16 mouse cellular contexts compared by ENCODE assay signal in the genomic region with DNA sequence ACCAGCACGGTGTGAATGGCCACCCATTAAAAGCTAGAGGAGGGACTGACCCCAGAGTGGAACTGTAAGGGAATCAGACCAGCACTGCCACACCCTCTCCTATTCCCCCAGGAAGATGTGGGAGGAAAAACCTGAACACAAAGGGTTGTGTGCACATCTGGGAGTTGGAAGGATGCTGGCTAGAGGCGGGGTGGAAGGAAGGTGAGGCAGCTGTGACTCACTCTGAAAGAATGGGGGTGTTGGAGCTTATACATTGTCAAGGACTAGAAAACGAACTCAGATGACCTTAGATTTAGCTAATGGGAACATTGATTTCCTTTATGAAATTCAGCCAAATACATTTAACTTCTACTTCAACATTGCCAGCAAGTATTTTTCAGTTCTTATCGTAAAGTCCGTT.
DNase-seq lines count a peak whose midpoint lies in the region; ATAC-seq and TF ChIP-seq lines count a peak whose summit lies in the region.
"Had no signal": no experiment of that assay in that cellular context is flagged by ENCODE, and none has a peak within 500 bp of the region (broad histone marks: within the 10 kb centered on the region; RNA-seq: fewer than 3 reads in every experiment).

No protein-coding gene starts in this region.

- no peak overlapping the region for H3K27ac ChIP-seq in heart, embryonic 12.5 days (ENCODE audit: poor library complexity, severe bottlenecking)
- H3K27ac ChIP-seq in midbrain, embryonic 16.5 days (ENCODE audit: low read length) = 0 out of 2 replicates have a peak overlapping the region, but pooled peaks have one; percentile 17
- H3K27ac ChIP-seq in midbrain, postnatal 0 days (ENCODE audit: low read depth, low read length) = no peak overlapping the region
- H3K27ac ChIP-seq in heart, postnatal 0 days (ENCODE audit: low read depth) = peak overlapping the region; percentile 67
- H3K27ac ChIP-seq in stomach, postnatal 0 days (replicated peaks) = no peak overlapping the region; the same call in 1 of the 2 replicates
- H3K27ac ChIP-seq: liver, embryonic 14.5 days had no signal

- H3K4me1 ChIP-seq in heart, embryonic 12.5 days (replicated peaks) = no peaks in the 10 kb centered on the region
- H3K4me1 ChIP-seq in midbrain, embryonic 16.5 days (ENCODE audit: control insufficient read depth, insufficient read depth, low read length) = peaks cover 28% of the 10 kb centered on the region
- 0 out of 2 replicates have a peak, but pooled peaks cover 2% of the 10 kb centered on the region for H3K4me1 ChIP-seq in midbrain, postnatal 0 days (ENCODE audit: insufficient read depth, low read length)
- H3K4me1 ChIP-seq in heart, postnatal 0 days (ENCODE audit: control insufficient read depth, insufficient read depth) = peaks cover 5% of the 10 kb centered on the region; the same call in 1 of the 2 replicates
- H3K4me1 ChIP-seq in stomach, postnatal 0 days (replicated peaks; ENCODE audit: control insufficient read depth, insufficient read depth) = 0 out of 2 replicates have a peak, but pooled peaks cover 2% of the 10 kb centered on the region

- 62% methylated on average over 5 of the region's 5 CpGs for WGBS in heart, embryonic 12.5 days
- 75% methylated on average over 5 of the region's 5 CpGs for WGBS in midbrain, embryonic 16.5 days
- 70% methylated on average over 5 of the region's 5 CpGs for WGBS in midbrain, postnatal 0 days
- WGBS in heart, postnatal 0 days = 43% methylated on average over 5 of the region's 5 CpGs
- 34% methylated on average over 5 of the region's 5 CpGs for WGBS in stomach, postnatal 0 days

- H3K4me3 ChIP-seq in heart, embryonic 12.5 days = no peak overlapping the region
- H3K4me3 ChIP-seq in midbrain, embryonic 16.5 days (ENCODE audit: low read depth, low read length) = no peak overlapping the region
- no peak overlapping the region for H3K4me3 ChIP-seq in midbrain, postnatal 0 days (ENCODE audit: low read depth, low read length)
- no peak overlapping the region for H3K4me3 ChIP-seq in heart, postnatal 0 days (ENCODE audit: low read depth, low read length)
- no peak overlapping the region for H3K4me3 ChIP-seq in stomach, postnatal 0 days (ENCODE audit: low read depth, low read length)
- H3K4me3 ChIP-seq: erythroblast, embryonic 14.5 days; hindbrain, embryonic 10.5 days had no signal

- no peak overlapping the region for H3K9ac ChIP-seq in heart, embryonic 12.5 days
- no peak overlapping the region for H3K9ac ChIP-seq in midbrain, embryonic 16.5 days (ENCODE audit: low read depth, low read length)
- no peak overlapping the region for H3K9ac ChIP-seq in midbrain, postnatal 0 days (replicated peaks; ENCODE audit: low read length, poor library complexity, severe bottlenecking)
- H3K9ac ChIP-seq in heart, postnatal 0 days (replicated peaks; ENCODE audit: low read depth, low read length) = no peak overlapping the region
- H3K9ac ChIP-seq in stomach, postnatal 0 days (ENCODE audit: low read length) = no peak overlapping the region
- H3K9ac ChIP-seq: liver, embryonic 14.5 days had no signal

- H3K27me3 ChIP-seq in heart, embryonic 12.5 days (replicated peaks) = no peaks in the 10 kb centered on the region
- H3K27me3 ChIP-seq in midbrain, embryonic 16.5 days (ENCODE audit: control insufficient read depth, insufficient read depth, low read depth, low read length) = no peaks in the 10 kb centered on the region
- H3K27me3 ChIP-seq in midbrain, postnatal 0 days (ENCODE audit: insufficient read depth, low read length) = no peaks in the 10 kb centered on the region
- no peaks in the 10 kb centered on the region for H3K27me3 ChIP-seq in heart, postnatal 0 days (ENCODE audit: control insufficient read depth, insufficient read depth, low read length)
- H3K27me3 ChIP-seq in stomach, postnatal 0 days (ENCODE audit: control insufficient read depth, insufficient read depth, low read length) = no peaks in the 10 kb centered on the region

- H3K36me3 ChIP-seq in heart, embryonic 12.5 days = no peaks in the 10 kb centered on the region
- no peaks in the 10 kb centered on the region for H3K36me3 ChIP-seq in midbrain, embryonic 16.5 days (ENCODE audit: control insufficient read depth, insufficient read depth, low read length)
- no peaks in the 10 kb centered on the region for H3K36me3 ChIP-seq in midbrain, postnatal 0 days (ENCODE audit: insufficient read depth, low read length)
- H3K36me3 ChIP-seq in heart, postnatal 0 days (replicated peaks; ENCODE audit: control insufficient read depth, insufficient read depth, low read length) = no peaks in the 10 kb centered on the region
- H3K36me3 ChIP-seq in stomach, postnatal 0 days (ENCODE audit: control insufficient read depth, insufficient read depth, low read length) = no peaks in the 10 kb centered on the region

- no peak overlapping the region for H3K4me2 ChIP-seq in heart, embryonic 12.5 days
- H3K4me2 ChIP-seq in midbrain, embryonic 16.5 days (ENCODE audit: low read length) = no peak overlapping the region
- H3K4me2 ChIP-seq in midbrain, postnatal 0 days (ENCODE audit: low read depth, low read length, poor library complexity, severe bottlenecking) = no peak overlapping the region
- no peak overlapping the region for H3K4me2 ChIP-seq in heart, postnatal 0 days (ENCODE audit: low read depth, low read length)
- no peak overlapping the region for H3K4me2 ChIP-seq in stomach, postnatal 0 days (replicated peaks; ENCODE audit: low read depth)

- TF ChIP-seq EP300 in heart, postnatal 0 days (IDR thresholded peaks at IDR 0.05; ENCODE audit: low read depth) = peak; percentile 81; the same call in 1 of the 2 replicates
- no peak for TF ChIP-seq EP300 in stomach, postnatal 0 days (optimal IDR thresholded peaks at IDR 0.05)

- TF ChIP-seq CTCF in midbrain, postnatal 0 days (IDR thresholded peaks at IDR 0.05) = no peak
- no peak for TF ChIP-seq CTCF in heart, postnatal 0 days (IDR thresholded peaks at IDR 0.05; ENCODE audit: low read depth)
- TF ChIP-seq CTCF in stomach, postnatal 0 days (IDR thresholded peaks at IDR 0.05; ENCODE audit: low read depth) = no peak

- H3K9me3 ChIP-seq in heart, embryonic 12.5 days (replicated peaks) = peaks cover 6% of the 10 kb centered on the region
- H3K9me3 ChIP-seq in midbrain, embryonic 16.5 days (replicated peaks; ENCODE audit: control insufficient read depth, low read length, poor library complexity, severe bottlenecking) = no peaks in the 10 kb centered on the region
- H3K9me3 ChIP-seq in midbrain, postnatal 0 days (ENCODE audit: low read length) = no peaks in the 10 kb centered on the region
- no peaks in the 10 kb centered on the region; the same call in 1 of the 2 replicates for H3K9me3 ChIP-seq in heart, postnatal 0 days (replicated peaks; ENCODE audit: control insufficient read depth, low read length)
- no peaks in the 10 kb centered on the region for H3K9me3 ChIP-seq in stomach, postnatal 0 days (ENCODE audit: control insufficient read depth, low read length)

- DNase-seq in heart, adult 18-20 months = peak; percentile 56 to 84
- DNase-seq in midbrain, postnatal 0 days (ENCODE audit: low spot score) = no peak
- peak; percentile 36 for DNase-seq in heart, postnatal 0 days (ENCODE audit: low spot score)
- DNase-seq in stomach, postnatal 0 days (ENCODE audit: low spot score) = peak; percentile 35
- DNase-seq in left cerebral cortex, adult 9 months (ENCODE audit: low spot score in 2 of 2) = no peak
- no peak for DNase-seq in frontal cortex, postnatal 25 days (ENCODE audit: low spot score in 2 of 2)
- DNase-seq: cerebellum, adult 11-12 months; kidney, adult 9 months; left cerebral cortex, postnatal 4 days; right cerebral cortex, postnatal 25 days; thymus, postnatal 36 days had no signal

- no peak for ATAC-seq in heart, embryonic 12.5 days (ENCODE audit: insufficient number of reproducible peaks, low FRiP score)
- no peak for ATAC-seq in midbrain, embryonic 16.5 days
- ATAC-seq in midbrain, postnatal 0 days (ENCODE audit: low FRiP score) = no peak
- ATAC-seq in heart, postnatal 0 days (ENCODE audit: insufficient read depth, low read depth) = peak; percentile 67
- peak; percentile 76 for ATAC-seq in stomach, postnatal 0 days (ENCODE audit: low FRiP score, low TSS enrichment)

Comparison
In these comparisons a context has a peak if more than half of its experiments do, and no peak if none do; other contexts are left out.
1. ATAC-seq: peak in heart, postnatal 0 days (single experiment) and stomach, postnatal 0 days (single experiment); none in heart, embryonic 12.5 days (single experiment), midbrain, embryonic 16.5 days (single experiment) and midbrain, postnatal 0 days (single experiment).
2. H3K27ac ChIP-seq: peak in midbrain, embryonic 16.5 days (single experiment) and heart, postnatal 0 days (single experiment); none in heart, embryonic 12.5 days (single experiment), midbrain, postnatal 0 days (single experiment) and stomach, postnatal 0 days (single experiment).
3. DNase-seq: peak in heart, adult 18-20 months (2 of 2), heart, postnatal 0 days (single experiment) and stomach, postnatal 0 days (single experiment); none in midbrain, postnatal 0 days (single experiment), left cerebral cortex, adult 9 months (0 of 2) and frontal cortex, postnatal 25 days (0 of 2).